Mouse (Mus musculus): Measurements from ENCODE around the gene Ran. TPM values are rescaled to one million over a fixed set of nuclear protein-coding genes. Genes with fewer than 3 reads are reported as not detected.
A peak's percentile ranks its signal among the peaks of the same experiment; 100 is the strongest.
"Not testable (repeated sequence)": the region's sequence is repeated elsewhere in the genome, so short reads cannot be mapped to it uniquely, and the experiment has no call there.

Ran gene
- 466 TPM for polyA plus RNA-seq (2012; fragmentation: generic; extraction: Trizol)

DNA sequence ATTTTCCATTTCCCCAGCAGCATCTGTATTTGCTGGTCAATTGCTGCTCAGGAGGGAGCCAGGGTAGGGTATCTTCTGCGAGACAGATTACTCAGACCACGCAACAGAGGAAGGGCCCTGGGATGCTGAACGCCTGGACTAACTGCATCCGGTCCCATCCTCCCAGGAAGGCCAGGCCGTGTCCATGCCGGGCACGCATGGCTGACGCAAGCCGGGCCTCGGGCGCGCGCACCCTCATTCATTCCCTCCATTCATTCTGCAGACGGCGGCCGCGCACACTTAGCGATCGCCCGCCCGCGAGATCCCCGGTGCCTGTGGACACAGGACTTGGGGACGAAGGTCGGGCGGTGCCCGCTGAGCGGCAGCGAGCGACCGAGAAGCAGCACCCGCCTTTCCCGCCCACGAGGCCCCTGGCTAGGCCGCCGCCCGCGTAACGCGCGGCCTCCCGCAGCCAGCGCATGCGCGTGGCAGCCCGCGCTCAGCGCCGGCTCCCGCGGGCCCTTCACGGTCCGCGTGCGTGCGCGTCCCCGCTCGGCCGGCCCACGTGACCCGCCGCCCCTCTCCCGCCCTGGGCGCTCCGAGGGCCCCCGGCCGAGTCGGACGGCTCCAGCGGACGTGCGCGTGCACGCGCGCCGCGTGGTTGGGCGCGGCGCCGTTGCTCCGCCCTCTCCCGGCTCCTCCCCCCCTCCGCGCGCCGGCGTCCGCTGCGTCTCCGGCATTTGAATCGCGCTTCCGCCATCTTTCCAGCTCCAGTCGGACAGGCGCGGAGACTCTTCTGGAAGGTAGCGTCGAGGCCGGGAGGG lies at the start of gene Ran:
TSS of gene Ran (plus strand) at position 573 of the 803 bp plus-strand sequence.
- peaks cover 22% of the 10 kb centered on the region for H3K79me2 ChIP-seq (ENCODE audit: control insufficient read depth, insufficient read depth)
- no peaks in the 10 kb centered on the region for H3K27me3 ChIP-seq (ENCODE audit: control insufficient read depth, insufficient read depth, insufficient read length)
- peak within 1 kb of the TSS; percentile 99 for H3ac ChIP-seq (ENCODE audit: control insufficient read depth, insufficient read length)
- H3K4me3 ChIP-seq = peak within 1 kb of the TSS; percentile 96
- TF ChIP-seq POLR2A (IDR thresholded peaks at IDR 0.05; ENCODE audit: insufficient read length, low read depth) = peak; percentile 75
- TF ChIP-seq MYOD1 (IDR thresholded peaks at IDR 0.05; ENCODE audit: control insufficient read depth in 1 of 3, insufficient read length in 2 of 3, low read depth in 2 of 3) = no peak
- peak; percentile 36; the same call in 1 of the 2 replicates for TF ChIP-seq CEBPB (IDR thresholded peaks at IDR 0.05; ENCODE audit: insufficient read depth, poor library complexity, severe bottlenecking)
- no peak for TF ChIP-seq TCF12 (IDR thresholded peaks at IDR 0.05; ENCODE audit: insufficient read depth, poor library complexity, severe bottlenecking)
- TF ChIP-seq TCF3 (IDR thresholded peaks at IDR 0.05; ENCODE audit: insufficient read length, low read depth) = peak; percentile 4
- TF ChIP-seq E2F4 (IDR thresholded peaks at IDR 0.05; ENCODE audit: insufficient read depth) = peak; percentile 6
- peak; percentile 82 for TF ChIP-seq USF1 (IDR thresholded peaks at IDR 0.05; ENCODE audit: low read depth)
- peak; percentile 84 for TF ChIP-seq POLR2AphosphoS2 (IDR thresholded peaks at IDR 0.05; ENCODE audit: insufficient read length, low read depth)
- H3K4me2 ChIP-seq (ENCODE audit: low read depth) = peak within 1 kb of the TSS; percentile 98
- H3K36me3 ChIP-seq (ENCODE audit: control insufficient read depth, insufficient read depth) = peaks cover 32% of the 10 kb centered on the region

DNA sequence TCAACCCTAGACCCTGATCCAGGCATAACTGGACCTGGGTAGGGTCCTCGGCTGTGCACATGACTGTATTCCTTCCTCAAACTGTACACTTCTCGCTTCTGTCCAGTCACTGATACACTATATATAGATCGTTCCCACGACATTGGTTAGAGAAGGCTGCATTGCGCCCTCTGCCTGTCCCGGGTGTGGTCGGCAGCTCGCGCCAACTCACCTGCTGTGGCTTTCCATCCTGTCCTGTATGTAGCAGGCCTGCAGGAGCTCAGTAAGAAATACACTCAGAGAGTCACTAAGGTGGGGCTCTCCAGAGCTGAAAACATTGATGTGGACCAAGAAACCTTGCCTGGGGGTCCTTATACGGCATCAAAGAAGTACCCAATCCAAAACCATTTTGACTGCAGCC lies 49.0 kb upstream of the Ran start:
- Histone ChIP-seq H3K27me3 (ENCODE audit: control insufficient read depth, insufficient read depth, insufficient read length) (peaks cover 6% of the 10 kb centered on the region), H3K4me3 (no peak overlapping the region), H3K36me3 (ENCODE audit: control insufficient read depth, insufficient read depth) (no peaks in the 10 kb centered on the region), H3ac (ENCODE audit: control insufficient read depth, insufficient read length) (no peak overlapping the region), H3K79me2 (ENCODE audit: control insufficient read depth, insufficient read depth) (no peaks in the 10 kb centered on the region), H3K4me2 (ENCODE audit: low read depth) (peak overlapping the region; percentile 10)
- TF ChIP-seq SRF (IDR thresholded peaks at IDR 0.05; ENCODE audit: control insufficient read depth, insufficient read length, low read depth) (no peak), CEBPB (IDR thresholded peaks at IDR 0.05; ENCODE audit: insufficient read depth, poor library complexity, severe bottlenecking) (no peak), REST (IDR thresholded peaks at IDR 0.05; ENCODE audit: insufficient read depth, insufficient read length) (no peak)

DNA sequence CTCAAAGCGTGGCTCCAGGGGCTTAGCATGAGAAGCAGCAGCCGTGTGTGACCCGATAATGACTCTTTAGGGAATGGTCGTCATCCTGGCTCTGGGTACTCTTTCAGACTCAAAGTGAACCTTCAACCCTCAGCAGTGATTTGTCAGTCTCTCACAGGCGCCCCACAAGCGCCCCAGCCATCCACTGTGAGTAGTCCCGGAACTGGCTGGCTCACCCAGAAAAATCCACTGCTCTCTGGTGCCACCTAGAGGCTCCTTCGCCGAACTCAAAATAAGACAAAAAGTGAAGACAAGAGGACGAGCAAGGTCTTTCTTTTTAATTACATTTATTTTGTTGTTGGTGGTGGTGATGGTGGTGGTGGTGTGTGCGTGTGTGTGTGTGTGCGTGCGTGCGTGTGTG lies 48.6 kb upstream of the Ran start:
- Histone ChIP-seq H3K36me3 (ENCODE audit: control insufficient read depth, insufficient read depth) (no peaks in the 10 kb centered on the region), H3K4me2 (ENCODE audit: low read depth) (peak overlapping the region; percentile 10)
- TF ChIP-seq POLR2A (IDR thresholded peaks at IDR 0.05; ENCODE audit: insufficient read length, low read depth) = no peak
- no peak for TF ChIP-seq USF1 (IDR thresholded peaks at IDR 0.05; ENCODE audit: low read depth)
- no peak for TF ChIP-seq POLR2AphosphoS2 (IDR thresholded peaks at IDR 0.05; ENCODE audit: insufficient read length, low read depth)
- TF ChIP-seq MYOD1 (IDR thresholded peaks at IDR 0.05; ENCODE audit: control insufficient read depth in 1 of 3, insufficient read length in 2 of 3, low read depth in 2 of 3) = no peak
- no peak for TF ChIP-seq REST (IDR thresholded peaks at IDR 0.05; ENCODE audit: insufficient read depth, insufficient read length)
- TF ChIP-seq TCF12 (IDR thresholded peaks at IDR 0.05; ENCODE audit: insufficient read depth, poor library complexity, severe bottlenecking) = no peak
- no peak for TF ChIP-seq TCF3 (IDR thresholded peaks at IDR 0.05; ENCODE audit: insufficient read length, low read depth)
- no peak for TF ChIP-seq MYOG (IDR thresholded peaks at IDR 0.05; ENCODE audit: control insufficient read depth in 1 of 3, insufficient read depth in 1 of 3, insufficient read length in 2 of 3, low read depth in 2 of 3)
- no peak for TF ChIP-seq MAX (IDR thresholded peaks at IDR 0.05; ENCODE audit: low read depth)
- no peak for TF ChIP-seq SRF (IDR thresholded peaks at IDR 0.05; ENCODE audit: control insufficient read depth, insufficient read length, low read depth)

DNA sequence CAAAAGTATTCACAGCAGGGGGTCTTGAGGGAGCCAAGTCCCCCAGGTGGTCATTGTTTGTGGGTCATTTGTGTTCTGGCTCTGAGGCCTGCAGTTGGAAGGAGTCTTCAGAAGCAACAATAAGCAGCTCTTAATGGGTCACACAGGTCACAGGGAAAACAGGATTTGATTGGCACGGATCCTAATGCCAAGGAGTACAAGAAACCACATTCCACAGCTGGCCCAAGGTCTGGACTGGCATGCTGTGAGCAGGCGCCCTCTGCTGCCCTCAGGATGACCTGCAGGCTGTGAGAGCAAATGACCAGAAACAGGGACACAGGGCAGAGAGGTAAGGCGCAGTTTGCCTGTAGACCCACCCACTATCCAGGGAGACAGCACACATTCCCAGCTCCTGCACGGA lies 43.6 kb upstream of the Ran start:
- no peaks in the 10 kb centered on the region for H3K36me3 ChIP-seq (ENCODE audit: control insufficient read depth, insufficient read depth)
- H3K27me3 ChIP-seq (ENCODE audit: control insufficient read depth, insufficient read depth, insufficient read length) = peaks cover 6% of the 10 kb centered on the region
- TF ChIP-seq USF1 (IDR thresholded peaks at IDR 0.05; ENCODE audit: low read depth) (no peak), SRF (IDR thresholded peaks at IDR 0.05; ENCODE audit: control insufficient read depth, insufficient read length, low read depth) (no peak)
- no peak overlapping the region for H3K4me2 ChIP-seq (ENCODE audit: low read depth)
- no peak overlapping the region for H3K4me3 ChIP-seq
- no peak overlapping the region for H3ac ChIP-seq (ENCODE audit: control insufficient read depth, insufficient read length)
- H3K79me2 ChIP-seq (ENCODE audit: control insufficient read depth, insufficient read depth) = no peaks in the 10 kb centered on the region

More for the DNA sequence above, 48.6 kb upstream of the Ran start:
- no peak overlapping the region for H3ac ChIP-seq (ENCODE audit: control insufficient read depth, insufficient read length)
- no peak overlapping the region for H3K4me3 ChIP-seq
- H3K27me3 ChIP-seq (ENCODE audit: control insufficient read depth, insufficient read depth, insufficient read length) = peaks cover 6% of the 10 kb centered on the region
- H3K79me2 ChIP-seq (ENCODE audit: control insufficient read depth, insufficient read depth) = no peaks in the 10 kb centered on the region

DNA sequence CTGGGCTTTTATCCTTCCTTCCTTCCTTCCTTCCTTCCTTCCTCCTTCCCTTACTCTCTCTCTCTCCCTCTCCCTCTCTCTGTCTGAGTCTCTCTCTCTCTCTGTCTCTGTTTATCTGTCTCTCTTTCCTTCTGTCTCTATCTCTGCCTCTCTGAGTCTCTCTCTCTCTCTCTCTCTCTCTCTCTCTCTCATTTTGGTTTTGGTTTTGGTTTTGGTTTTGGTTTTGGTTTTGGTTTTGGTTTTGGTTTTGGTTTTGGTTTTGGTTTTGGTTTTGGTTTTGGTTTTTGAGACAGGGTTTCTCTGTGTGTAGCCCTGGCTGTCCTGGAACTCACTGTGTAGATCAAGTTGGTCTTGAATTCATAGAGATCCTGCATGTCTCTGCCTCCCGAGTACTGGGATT lies 42.4 kb upstream of the Ran start:
- H3K36me3 ChIP-seq (ENCODE audit: control insufficient read depth, insufficient read depth); H3K4me2 ChIP-seq (ENCODE audit: low read depth): not testable (repeated sequence)

DNA sequence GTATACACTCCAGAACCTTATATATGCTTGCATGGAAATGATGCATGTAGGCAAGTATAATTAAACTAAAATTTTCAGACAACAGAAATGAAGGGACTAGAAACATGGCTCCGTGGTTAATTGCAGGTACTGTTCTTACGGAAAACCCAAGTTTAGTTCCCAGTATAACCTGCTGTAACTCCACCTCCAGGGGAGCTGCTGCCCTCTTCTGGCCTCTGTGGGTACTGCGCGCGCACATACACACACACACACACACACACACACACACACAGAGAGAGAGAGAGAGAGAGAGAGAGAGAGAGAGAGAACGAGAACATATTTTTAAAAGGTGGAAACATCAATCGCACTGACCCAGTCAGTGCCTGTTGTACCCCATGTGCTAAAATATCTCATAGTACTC lies 40.9 kb upstream of the Ran start:
- no peak for TF ChIP-seq MAX (IDR thresholded peaks at IDR 0.05; ENCODE audit: low read depth)
- TF ChIP-seq CEBPB (IDR thresholded peaks at IDR 0.05; ENCODE audit: insufficient read depth, poor library complexity, severe bottlenecking) = no peak
- no peak for TF ChIP-seq USF1 (IDR thresholded peaks at IDR 0.05; ENCODE audit: low read depth)
- no peak for TF ChIP-seq MYOG (IDR thresholded peaks at IDR 0.05; ENCODE audit: control insufficient read depth in 1 of 3, insufficient read depth in 1 of 3, insufficient read length in 2 of 3, low read depth in 2 of 3)
- no peak for TF ChIP-seq E2F4 (IDR thresholded peaks at IDR 0.05; ENCODE audit: insufficient read depth)
- TF ChIP-seq MYOD1 (IDR thresholded peaks at IDR 0.05; ENCODE audit: control insufficient read depth in 1 of 3, insufficient read length in 2 of 3, low read depth in 2 of 3) = no peak
- no peak for TF ChIP-seq REST (IDR thresholded peaks at IDR 0.05; ENCODE audit: insufficient read depth, insufficient read length)
- TF ChIP-seq POLR2AphosphoS2 (IDR thresholded peaks at IDR 0.05; ENCODE audit: insufficient read length, low read depth) = no peak
- no peak for TF ChIP-seq POLR2A (IDR thresholded peaks at IDR 0.05; ENCODE audit: insufficient read length, low read depth)
- no peak for TF ChIP-seq SRF (IDR thresholded peaks at IDR 0.05; ENCODE audit: control insufficient read depth, insufficient read length, low read depth)
- no peak for TF ChIP-seq TCF12 (IDR thresholded peaks at IDR 0.05; ENCODE audit: insufficient read depth, poor library complexity, severe bottlenecking)
- TF ChIP-seq TCF3 (IDR thresholded peaks at IDR 0.05; ENCODE audit: insufficient read length, low read depth) = no peak
- Histone ChIP-seq H3K4me2 (ENCODE audit: low read depth) (no peak overlapping the region), H3K79me2 (ENCODE audit: control insufficient read depth, insufficient read depth) (no peaks in the 10 kb centered on the region), H3K27me3 (ENCODE audit: control insufficient read depth, insufficient read depth, insufficient read length) (no peaks in the 10 kb centered on the region), H3K36me3 (ENCODE audit: control insufficient read depth, insufficient read depth) (no peaks in the 10 kb centered on the region), H3K4me3 (no peak overlapping the region), H3ac (ENCODE audit: control insufficient read depth, insufficient read length) (no peak overlapping the region)

More for the DNA sequence above, 42.4 kb upstream of the Ran start:
- H3ac ChIP-seq (ENCODE audit: control insufficient read depth, insufficient read length); H3K27me3 ChIP-seq (ENCODE audit: control insufficient read depth, insufficient read depth, insufficient read length); H3K4me3 ChIP-seq; H3K79me2 ChIP-seq (ENCODE audit: control insufficient read depth, insufficient read depth): not testable (repeated sequence)
